Mouse (Mus musculus): ENCODE measurements around the gene Gtsf1l. TPM values are rescaled to one million over a fixed set of nuclear protein-coding genes. Genes with fewer than 3 reads are reported as not detected.

The Gtsf1l gene
- not detected in 2 replicates for polyA plus RNA-seq (2012; rRNA removed; ENCODE audit: low replicate concordance)

DNA sequence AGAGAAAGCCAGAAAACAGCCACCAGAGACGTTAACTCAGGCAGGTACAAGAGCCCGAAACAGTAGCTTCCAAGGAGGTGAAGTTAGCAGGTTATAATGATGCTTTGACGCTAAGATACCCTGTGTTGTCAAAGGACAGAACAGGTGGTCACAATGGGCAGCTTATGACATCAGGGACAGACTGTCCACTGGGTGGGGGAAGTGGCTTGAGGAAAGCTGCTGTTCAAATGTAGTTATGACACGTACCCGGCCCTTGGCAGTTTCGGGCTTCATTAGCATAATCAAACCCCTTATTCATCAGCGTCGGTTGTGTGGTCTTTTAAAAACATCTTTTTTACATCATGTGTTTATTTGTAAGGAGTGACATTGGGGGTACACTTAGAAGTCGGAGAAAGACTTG lies at the start of gene Gtsf1l:
Gene Gtsf1l, minus strand, starts transcription at position 128 of the 400 bp plus-strand sequence.

DNA sequence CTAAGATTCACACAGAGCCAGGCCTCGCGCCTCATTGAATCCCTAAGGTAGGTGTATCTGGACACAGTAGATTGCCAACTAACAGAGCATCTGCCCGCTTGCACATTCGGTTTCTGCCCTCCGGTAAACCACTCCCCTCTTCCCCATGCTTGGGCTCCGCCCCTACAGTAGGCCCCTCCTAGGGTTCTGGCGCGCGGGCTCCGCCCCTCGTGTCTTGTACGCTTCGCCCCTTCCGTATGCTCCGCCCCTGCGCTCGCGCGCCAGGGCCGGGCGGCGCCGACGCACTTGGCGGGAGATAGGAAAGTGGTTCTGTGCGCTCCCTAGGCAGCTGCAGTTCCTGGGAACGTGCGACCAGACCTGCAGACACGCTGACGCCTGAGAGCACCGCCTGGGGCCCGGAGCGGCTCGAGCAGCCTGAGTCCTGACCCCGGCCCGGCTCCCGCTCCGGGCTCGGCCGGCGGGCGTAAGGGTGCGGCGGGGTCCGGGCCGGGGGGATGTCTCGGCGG lies 33.3 kb downstream of the Gtsf1l start, which contains the start of gene Mybl2:
Gene Mybl2, plus strand, starts transcription at position 353 of the 506 bp plus-strand sequence.

Other genes starting within 250 kb of the Gtsf1l start
- gene Srsf6, start 156.3 kb downstream of the Gtsf1l start, polyA plus RNA-seq (2012; rRNA removed; ENCODE audit: low replicate concordance), result 73.0 and 127 TPM in 2 replicates
- gene L3mbtl1, start 144.4 kb downstream of the Gtsf1l start, polyA plus RNA-seq (2012; rRNA removed; ENCODE audit: low replicate concordance), result 0.04 TPM in 1 of 2 replicates, not detected in the other
- not detected in 2 replicates for gene Sgk2, start 100.5 kb downstream of the Gtsf1l start, polyA plus RNA-seq (2012; rRNA removed; ENCODE audit: low replicate concordance)
- 28.1 and 29.1 TPM in 2 replicates for gene Ift52, start 70.5 kb downstream of the Gtsf1l start, polyA plus RNA-seq (2012; rRNA removed; ENCODE audit: low replicate concordance)
- 1.5 and 5.7 TPM in 2 replicates for gene Mybl2, start 33.2 kb downstream of the Gtsf1l start, polyA plus RNA-seq (2012; rRNA removed; ENCODE audit: low replicate concordance)
- gene Tox2, start 115.3 kb upstream of the Gtsf1l start, polyA plus RNA-seq (2012; rRNA removed; ENCODE audit: low replicate concordance), result 2.1 and 6.6 TPM in 2 replicates